Mouse (Mus musculus) frontal cortex, postnatal 14 days (tissue): ENCODE measurements around the gene Chst3.
"Not testable (repeated sequence)": the region's sequence is repeated elsewhere in the genome, so short reads cannot be mapped to it uniquely, and the experiment has no call there.

ENCODE experiments used
- DNase-seq, 2 experiments: peaks; one replicate each; pipeline ENCODE4 v3.0.0; 2022; ENCODE audit warnings: low spot score in 2 of 2

Gene Chst3

DNA sequence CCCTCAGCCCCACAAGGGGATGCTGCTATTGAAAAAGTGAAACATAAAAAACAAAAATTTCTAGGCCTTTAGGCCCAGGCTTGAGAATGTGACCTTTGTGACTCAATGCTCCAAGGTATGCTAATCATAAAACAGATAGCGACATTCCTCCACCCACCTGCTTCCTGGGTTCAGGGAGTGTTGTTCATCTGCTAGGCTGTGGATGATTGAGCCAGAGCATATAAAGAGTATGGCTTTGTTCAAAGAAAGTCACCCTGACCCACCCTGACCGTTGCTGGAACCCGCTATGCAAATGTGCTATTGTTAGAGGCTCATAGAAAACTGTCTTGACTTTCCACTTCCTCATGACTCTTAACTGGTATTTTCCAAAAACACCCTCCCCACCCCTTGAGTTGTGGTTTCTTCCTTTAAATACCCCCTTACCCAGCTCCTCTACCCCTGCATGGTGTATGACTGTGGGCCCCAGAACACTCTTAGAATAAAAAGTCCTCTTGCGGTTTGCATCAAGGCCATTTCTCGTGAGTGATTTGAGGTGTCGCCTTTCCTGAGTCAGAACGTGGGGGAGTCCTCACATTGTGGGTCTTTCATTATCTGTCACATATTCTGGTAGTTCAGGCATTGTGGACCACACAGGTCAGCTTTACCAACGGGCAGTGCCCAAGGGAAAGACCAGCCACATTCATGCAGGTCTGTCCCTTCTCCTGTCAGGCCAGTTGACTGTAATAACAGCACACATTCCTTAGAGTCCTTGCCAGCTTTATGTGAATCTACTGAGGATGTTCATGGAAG, 56.7 kb downstream of the Chst3 start:
- DNase-seq: not testable (repeated sequence)

DNA sequence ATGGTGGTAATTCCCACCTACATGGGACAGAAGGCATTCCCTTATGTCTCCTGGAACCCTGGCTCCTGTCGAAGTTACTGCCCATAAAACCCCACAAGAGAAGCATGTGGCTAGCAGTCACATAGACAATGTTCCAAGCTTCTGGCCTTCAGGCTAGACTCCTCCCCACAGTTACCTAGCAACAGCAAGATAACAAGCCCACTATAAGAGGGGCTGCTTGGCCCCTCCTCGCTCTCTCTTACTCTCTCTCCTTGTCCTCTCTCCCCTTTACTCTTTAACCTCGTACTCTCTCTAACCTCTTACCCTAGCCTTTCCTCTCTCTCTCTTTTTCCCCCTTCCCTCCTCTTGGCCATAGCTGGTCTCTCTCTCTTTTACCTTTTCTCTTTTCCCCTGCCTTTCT, 57.7 kb downstream of the Chst3 start:
- not testable (repeated sequence) for DNase-seq

GRCm38 (mm10) chr10:60158144-60158543, 60.9 kb downstream of the Chst3 start:
- no peak for DNase-seq

DNA sequence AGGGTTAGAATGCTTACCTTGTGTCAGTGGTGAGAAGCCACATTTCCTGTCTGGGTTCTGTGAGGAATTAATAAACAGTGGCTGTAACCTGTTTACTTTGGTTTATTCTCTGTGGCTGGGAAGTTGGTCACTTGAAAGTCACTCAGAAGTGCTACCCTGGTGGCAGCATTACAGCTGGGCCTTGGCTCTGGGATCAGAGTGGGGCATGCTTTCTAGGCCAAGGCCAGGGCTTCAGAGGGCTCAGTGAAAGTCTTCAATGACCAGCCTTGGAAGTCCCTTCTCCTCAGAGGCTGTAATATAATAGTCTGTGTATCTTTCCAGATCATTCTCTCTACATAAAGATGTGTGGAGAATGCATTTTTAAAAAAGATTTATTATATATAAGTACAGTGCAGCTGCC, 63.0 kb downstream of the Chst3 start:
- DNase-seq: no peak

DNA sequence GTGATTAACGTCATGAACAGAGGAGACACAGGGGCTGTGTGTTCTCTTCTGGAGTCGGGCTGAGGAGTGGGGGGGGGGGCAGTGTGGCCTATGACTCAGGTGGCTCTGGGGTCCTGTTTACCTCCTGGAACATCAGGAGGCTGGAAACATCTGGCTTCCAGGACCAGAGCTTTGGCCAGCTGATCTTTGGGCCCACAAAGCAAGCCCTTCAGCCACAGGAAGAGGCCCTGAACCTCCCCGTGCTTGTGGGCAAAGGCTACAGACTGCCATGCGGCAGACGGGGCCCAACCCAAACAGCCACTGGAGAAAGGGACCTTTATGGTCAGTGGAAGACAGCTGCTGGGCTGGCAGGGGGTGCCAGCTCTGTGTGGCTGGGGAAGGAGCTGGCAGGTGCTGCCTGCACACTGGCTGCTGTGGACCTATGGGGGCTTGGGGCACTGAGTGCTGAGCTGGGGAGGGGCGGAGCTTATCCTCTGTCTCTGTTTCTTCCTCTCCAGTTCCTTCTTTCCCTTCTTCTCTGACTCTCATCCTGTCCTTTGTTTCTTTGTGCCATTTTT, 67.9 kb downstream of the Chst3 start:
- DNase-seq: no peak

DNA sequence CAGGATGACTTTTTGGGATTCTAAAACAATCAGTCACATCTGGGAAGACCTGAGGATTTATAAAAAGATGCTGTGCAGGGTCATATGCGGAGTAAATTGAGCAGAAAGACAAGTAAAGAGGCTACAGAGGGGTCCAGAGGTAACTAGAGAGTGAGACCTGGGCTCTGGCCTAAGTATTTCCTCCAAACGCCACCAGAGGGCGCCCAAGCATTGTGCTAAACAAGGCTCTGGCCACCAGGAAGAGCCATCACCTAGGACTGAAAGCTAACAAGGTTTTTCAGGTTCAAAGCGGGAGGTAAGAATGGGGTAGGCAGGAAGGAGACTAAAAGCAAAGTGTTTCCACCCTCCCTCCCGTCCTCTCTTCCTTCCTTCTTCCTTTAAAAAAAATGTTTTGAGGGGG, 71.0 kb downstream of the Chst3 start:
- DNase-seq: peak in 1 of 2 experiments; percentile 74

GRCm38 (mm10) chr10:60147510-60148047, 71.5 kb downstream of the Chst3 start:
- not testable (repeated sequence) for DNase-seq

DNA sequence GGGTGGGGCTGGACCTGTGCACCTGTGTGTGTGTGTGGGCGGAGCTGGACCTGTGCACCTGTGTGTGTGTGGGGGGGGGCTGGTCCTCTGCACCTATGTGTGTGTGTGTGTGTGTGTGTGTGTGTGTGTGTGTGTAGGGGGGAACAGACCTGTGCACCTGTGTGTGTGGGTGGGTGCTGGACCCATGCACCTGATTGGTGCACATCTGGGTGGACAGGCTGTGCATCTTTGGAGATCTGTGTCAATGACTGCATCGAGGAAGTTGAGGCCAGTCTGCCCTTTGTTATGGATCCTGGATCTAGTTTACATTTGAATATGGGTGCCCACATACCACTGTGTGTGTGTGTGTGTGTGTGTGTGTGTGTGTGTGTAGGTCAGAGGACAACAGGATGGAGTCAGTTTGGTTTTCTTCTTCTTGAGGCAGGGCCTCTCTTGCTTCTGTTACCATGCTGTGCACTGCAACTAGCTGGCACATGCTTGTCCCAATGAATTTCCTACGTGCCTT, 77.4 kb downstream of the Chst3 start:
- no peak for DNase-seq

DNA sequence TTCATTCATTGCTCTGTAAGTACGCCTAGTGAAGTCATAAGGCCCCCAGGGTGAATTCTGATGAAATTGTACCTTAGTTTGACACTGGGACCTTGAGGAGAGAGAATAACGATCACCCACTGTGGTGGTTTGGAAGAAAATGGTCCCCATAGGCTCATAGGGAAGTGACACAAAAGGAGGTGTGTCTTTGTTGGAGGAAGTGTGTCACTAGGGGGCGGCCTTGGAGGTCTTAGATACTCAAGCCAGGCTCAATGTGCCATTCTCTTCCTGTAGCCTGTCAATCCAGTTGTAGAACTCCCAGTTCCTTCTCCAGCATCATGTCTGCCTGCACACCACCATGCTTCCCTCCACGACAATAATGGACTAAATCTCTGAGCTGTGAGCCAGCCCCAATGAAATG, 78.3 kb downstream of the Chst3 start:
- no peak for DNase-seq

- DNase-seq: no peak
Observed at GRCm38 (mm10) chr10:60138680-60139079, 80.4 kb downstream of the Chst3 start.

GRCm38 (mm10) chr10:60136935-60137334, 82.1 kb downstream of the Chst3 start:
- no peak for DNase-seq

DNA sequence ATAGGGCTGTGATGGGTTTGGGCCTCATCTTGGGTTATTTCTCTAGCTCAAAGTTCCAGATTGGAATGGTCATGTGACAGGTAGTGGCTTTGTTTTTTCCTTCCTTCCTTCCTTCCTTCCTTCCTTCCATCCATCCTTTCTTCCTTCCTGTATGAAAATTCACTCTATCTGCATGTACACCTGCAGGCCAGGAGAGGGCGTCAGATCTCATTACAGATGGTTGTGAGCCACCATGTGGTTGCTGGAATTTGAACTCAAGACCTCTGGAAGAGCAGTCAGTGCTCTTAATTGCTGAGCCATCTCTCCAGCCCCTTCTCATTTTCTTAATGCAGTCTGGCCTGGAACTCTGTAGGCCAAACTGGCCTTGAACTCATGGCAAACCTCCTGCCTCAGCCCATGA, 83.0 kb downstream of the Chst3 start:
- not testable (repeated sequence) for DNase-seq

GRCm38 (mm10) chr10:60134201-60134600, 84.9 kb downstream of the Chst3 start:
- no peak for DNase-seq

GRCm38 (mm10) chr10:60133501-60133900, 85.6 kb downstream of the Chst3 start:
- DNase-seq: no peak
